8 mouse cellular contexts compared by ENCODE assay signal in genomic region chr13:114757459-114757858, GRCm38 (mm10).
A peak's percentile ranks its signal among the peaks of the same experiment; 100 is the strongest.
DNase-seq lines count a peak whose midpoint lies in the region.

No protein-coding gene starts in this region.

- DNase-seq in gastrocnemius, postnatal 25 days, result peak; percentile 10
- DNase-seq in gastrocnemius, postnatal 14 days, result no peak
- peak; percentile 13 for DNase-seq in thymus, postnatal 4 days
- DNase-seq in thymus, postnatal 25 days, result no peak
- DNase-seq in frontal cortex, adult 2 months (ENCODE audit: extremely low spot score in 1 of 2, low spot score in 1 of 2), result peak; percentile 2 to 58
- DNase-seq in left cerebral cortex, adult 18-20 months (ENCODE audit: low spot score in 2 of 2), result peak; percentile 5 to 10
- DNase-seq in telencephalon, adult 2 months (ENCODE audit: low read depth, low spot score), result peak; percentile 17
- DNase-seq in cerebellum, adult 8-10 months, result no peak

- intact Hi-C loops in gastrocnemius, postnatal 14 days (cut with DNase I; ENCODE audit: low total_unique reads), result no loop called here

Comparison
In these comparisons a context has a peak if more than half of its experiments do, and no peak if none do; other contexts are left out.
1. DNase-seq: peak in gastrocnemius, postnatal 25 days (single experiment), thymus, postnatal 4 days (single experiment), frontal cortex, adult 2 months (2 of 2), left cerebral cortex, adult 18-20 months (2 of 2) and telencephalon, adult 2 months (single experiment); none in gastrocnemius, postnatal 14 days (single experiment), thymus, postnatal 25 days (single experiment) and cerebellum, adult 8-10 months (single experiment).